ENCODE assay signal across 7 mouse cellular contexts in genomic region chr8:84990349-84990748, GRCm38 (mm10). TPM values are rescaled to one million over a fixed set of nuclear protein-coding genes. Genes with fewer than 3 reads are reported as not detected.
DNase-seq lines count a peak whose midpoint lies in the region; ATAC-seq and TF ChIP-seq lines count a peak whose summit lies in the region.

Hook2 (plus strand) TSS chr8:84990603.

- H3K9ac ChIP-seq in embryonic facial prominence, embryonic 12.5 days, result peak within 1 kb of the TSS; percentile 66
- H3K9ac ChIP-seq in limb, embryonic 12.5 days (replicated peaks), result peak within 1 kb of the TSS; percentile 66
- H3K9ac ChIP-seq in midbrain, embryonic 15.5 days, result peak within 1 kb of the TSS; percentile 58

- peaks cover 17% of the 10 kb centered on the region; the same call in 1 of the 2 replicates for H3K27me3 ChIP-seq in embryonic facial prominence, embryonic 12.5 days
- H3K27me3 ChIP-seq in kidney, adult 2 months (replicated peaks; ENCODE audit: control insufficient read depth, insufficient read depth, low read length), result no peaks in the 10 kb centered on the region
- peaks cover 32% of the 10 kb centered on the region for H3K27me3 ChIP-seq in limb, embryonic 12.5 days
- H3K27me3 ChIP-seq in midbrain, embryonic 15.5 days (replicated peaks), result peaks cover 25% of the 10 kb centered on the region
- no peaks in the 10 kb centered on the region for H3K27me3 ChIP-seq in spleen, adult 2 months (ENCODE audit: control insufficient read depth, insufficient read depth, low read length)

- peak within 1 kb of the TSS; percentile 36; the same call in 1 of the 2 replicates for H3K27ac ChIP-seq in embryonic facial prominence, embryonic 12.5 days
- H3K27ac ChIP-seq in kidney, adult 2 months (ENCODE audit: insufficient read depth, low read depth, low read length), result peak within 1 kb of the TSS; percentile 90
- H3K27ac ChIP-seq in limb, embryonic 12.5 days, result peak within 1 kb of the TSS; percentile 57; the same call in 1 of the 2 replicates
- peak within 1 kb of the TSS; percentile 72 for H3K27ac ChIP-seq in midbrain, embryonic 15.5 days
- peak within 1 kb of the TSS; percentile 70 for H3K27ac ChIP-seq in spleen, adult 2 months (ENCODE audit: insufficient read depth, low read length)

- peak; percentile 93 for DNase-seq in adrenal gland, postnatal 25 days
- DNase-seq in heart, adult 18-20 months, result peak; percentile 98 to 99
- DNase-seq in kidney, adult 2 months, result peak; percentile 99
- DNase-seq in spleen, adult 2 months (ENCODE audit: low read depth in 1 of 2, low spot score in 2 of 2), result peak; percentile 98

- H3K36me3 ChIP-seq in embryonic facial prominence, embryonic 12.5 days, result no peaks in the 10 kb centered on the region
- H3K36me3 ChIP-seq in kidney, adult 2 months (ENCODE audit: control insufficient read depth, insufficient read depth, low read length), result no peaks in the 10 kb centered on the region
- H3K36me3 ChIP-seq in limb, embryonic 12.5 days, result no peaks in the 10 kb centered on the region; the same call in 1 of the 2 replicates
- H3K36me3 ChIP-seq in midbrain, embryonic 15.5 days (replicated peaks), result no peaks in the 10 kb centered on the region
- H3K36me3 ChIP-seq in spleen, adult 2 months (ENCODE audit: control insufficient read depth, insufficient read depth, low read length), result no peaks in the 10 kb centered on the region

- peak; percentile 98 for TF ChIP-seq CTCF in kidney, adult 2 months (conservative IDR thresholded peaks at IDR 0.05; ENCODE audit: insufficient read depth, insufficient read length, low read depth, low read length)
- peak; percentile 96 for TF ChIP-seq CTCF in spleen, adult 2 months (IDR thresholded peaks at IDR 0.05; ENCODE audit: extremely low read depth, insufficient read depth, insufficient read length, insufficient replicate concordance)

- peak within 1 kb of the TSS; percentile 87 for H3K4me2 ChIP-seq in embryonic facial prominence, embryonic 12.5 days (replicated peaks)
- peak within 1 kb of the TSS; percentile 82 for H3K4me2 ChIP-seq in limb, embryonic 12.5 days
- H3K4me2 ChIP-seq in midbrain, embryonic 15.5 days, result peak within 1 kb of the TSS; percentile 70

- under 1% methylated on average over 28 of the region's 28 CpGs for WGBS in embryonic facial prominence, embryonic 12.5 days
- under 1% methylated on average over 28 of the region's 28 CpGs for WGBS in kidney, adult 2 months
- under 1% methylated on average over 28 of the region's 28 CpGs for WGBS in limb, embryonic 12.5 days
- under 1% methylated on average over 28 of the region's 28 CpGs for WGBS in midbrain, embryonic 15.5 days
- WGBS in spleen, adult 2 months, result under 1% methylated on average over 28 of the region's 28 CpGs

- H3K4me1 ChIP-seq in embryonic facial prominence, embryonic 12.5 days, result peaks cover 22% of the 10 kb centered on the region
- peaks cover 8% of the 10 kb centered on the region; the same call in 1 of the 2 replicates for H3K4me1 ChIP-seq in kidney, adult 2 months (ENCODE audit: control insufficient read depth, insufficient read depth, low read length)
- peaks cover 24% of the 10 kb centered on the region for H3K4me1 ChIP-seq in limb, embryonic 12.5 days (replicated peaks)
- peaks cover 31% of the 10 kb centered on the region for H3K4me1 ChIP-seq in midbrain, embryonic 15.5 days
- H3K4me1 ChIP-seq in spleen, adult 2 months (ENCODE audit: control insufficient read depth, insufficient read depth, insufficient read length), result no peaks in the 10 kb centered on the region; the same call in none of the 2 replicates

- peak within 1 kb of the TSS; percentile 56 for H3K4me3 ChIP-seq in embryonic facial prominence, embryonic 12.5 days
- H3K4me3 ChIP-seq in kidney, adult 2 months (ENCODE audit: insufficient read depth, low read depth, low read length), result peak within 1 kb of the TSS; percentile 60
- H3K4me3 ChIP-seq in limb, embryonic 12.5 days (replicated peaks), result peak within 1 kb of the TSS; percentile 61
- peak within 1 kb of the TSS; percentile 54 for H3K4me3 ChIP-seq in midbrain, embryonic 15.5 days
- peak within 1 kb of the TSS; percentile 53 for H3K4me3 ChIP-seq in spleen, adult 2 months (ENCODE audit: extremely low read depth, insufficient read depth, insufficient read length)

- H3K9me3 ChIP-seq in embryonic facial prominence, embryonic 12.5 days, result no peaks in the 10 kb centered on the region
- H3K9me3 ChIP-seq in limb, embryonic 12.5 days, result no peaks in the 10 kb centered on the region
- no peaks in the 10 kb centered on the region for H3K9me3 ChIP-seq in midbrain, embryonic 15.5 days

- TF ChIP-seq POLR2A in kidney, adult 2 months (IDR thresholded peaks at IDR 0.05; ENCODE audit: low read depth, low read length), result no peak
- no peak; the same call in 1 of the 2 replicates for TF ChIP-seq POLR2A in spleen, adult 2 months (IDR thresholded peaks at IDR 0.05; ENCODE audit: low read depth, low read length)

- ATAC-seq in embryonic facial prominence, embryonic 12.5 days (ENCODE audit: insufficient number of reproducible peaks, insufficient read depth, low FRiP score, low TSS enrichment), result peak; percentile 89
- peak; percentile 88 for ATAC-seq in limb, embryonic 12.5 days (ENCODE audit: insufficient number of reproducible peaks, insufficient read depth, low FRiP score, low TSS enrichment, low read depth)
- peak; percentile 90 for ATAC-seq in midbrain, embryonic 15.5 days (replicated peaks)

RNA-seq across cellular contexts. Expression of gene Hook2, which starts in this region (rescaled TPM):
- 7.7 and 10.8 TPM in 2 replicates for total RNA-seq in adrenal gland, postnatal 25 days (2021)
- polyA plus RNA-seq in embryonic facial prominence, embryonic 12.5 days (2016; fragmentation: Nextera tagmentation; extraction: Ambion mirVana), result 20.6 TPM in 2 replicates
- total RNA-seq in heart, adult 18-20 months (2021), result 1 to 10 TPM; 2.7 TPM
- polyA plus RNA-seq in kidney, adult 2 months (2012; rRNA removed), result 34.5 and 34.6 TPM in 2 replicates
- polyA plus RNA-seq in limb, embryonic 12.5 days (2016; fragmentation: Nextera tagmentation; extraction: Ambion mirVana), result 19.3 and 19.7 TPM in 2 replicates
- polyA plus RNA-seq in midbrain, embryonic 15.5 days (2015; fragmentation: Nextera tagmentation; extraction: Ambion mirVana), result 38.9 and 41.1 TPM in 2 replicates
- 3.6 and 3.9 TPM in 2 replicates for polyA plus RNA-seq in spleen, adult 2 months (2012; rRNA removed)

Comparison
In these comparisons a context has a peak if more than half of its experiments do, and no peak if none do; other contexts are left out.
1. Peak in every context shown above with its lines: DNase-seq, ATAC-seq, H3K4me3 ChIP-seq and H3K27ac ChIP-seq.
2. H3K27ac ChIP-seq: peak in every context shown above with its lines; median percentile 90 in kidney, adult 2 months; 72 in midbrain, embryonic 15.5 days; 70 in spleen, adult 2 months; 57 in limb, embryonic 12.5 days; 36 in embryonic facial prominence, embryonic 12.5 days.